Mouse (Mus musculus): ENCODE results near the gene Rwdd3. TPM values are rescaled to one million over a fixed set of nuclear protein-coding genes. Genes with fewer than 3 reads are reported as not detected.

Gene Rwdd3
- polyA plus RNA-seq, 1 experiment = 1.1 TPM

GRCm38 (mm10) chr3:121201012-121201747 lies 29.7 kb upstream of the Rwdd3 start:
- TF ChIP-seq CTCF (IDR thresholded peaks at IDR 0.05; ENCODE audit: extremely low read depth, insufficient read depth, insufficient read length, insufficient replicate concordance) (no peak), POLR2A (IDR thresholded peaks at IDR 0.05; ENCODE audit: low read depth, low read length) (no peak)
- H3K27ac ChIP-seq (ENCODE audit: insufficient read depth, low read length) = no peak overlapping the region
- 21% methylated on average over 11 of the region's 11 CpGs for WGBS

GRCm38 (mm10) chr3:121189199-121189598 lies 17.7 kb upstream of the Rwdd3 start:
- TF ChIP-seq CTCF (IDR thresholded peaks at IDR 0.05; ENCODE audit: extremely low read depth, insufficient read depth, insufficient read length, insufficient replicate concordance) (no peak), POLR2A (IDR thresholded peaks at IDR 0.05; ENCODE audit: low read depth, low read length) (no peak)
- Histone ChIP-seq H3K4me3 (ENCODE audit: extremely low read depth, insufficient read depth, insufficient read length) (no peak overlapping the region), H3K4me1 (ENCODE audit: control insufficient read depth, insufficient read depth, insufficient read length) (no peaks in the 10 kb centered on the region)

More at GRCm38 (mm10) chr3:121201012-121201747, 29.7 kb upstream of the Rwdd3 start:
- H3K27me3 ChIP-seq (ENCODE audit: control insufficient read depth, insufficient read depth, low read length) = no peaks in the 10 kb centered on the region
- no peaks in the 10 kb centered on the region for H3K4me1 ChIP-seq (ENCODE audit: control insufficient read depth, insufficient read depth, insufficient read length)
- no peak for DNase-seq (ENCODE audit: low read depth in 1 of 2, low spot score in 2 of 2)
- H3K36me3 ChIP-seq (ENCODE audit: control insufficient read depth, insufficient read depth, low read length) = no peaks in the 10 kb centered on the region
- H3K4me3 ChIP-seq (ENCODE audit: extremely low read depth, insufficient read depth, insufficient read length) = no peak overlapping the region

GRCm38 (mm10) chr3:121187510-121187909 lies 16.0 kb upstream of the Rwdd3 start:
- Histone ChIP-seq H3K27ac (ENCODE audit: insufficient read depth, low read length) (no peak overlapping the region), H3K27me3 (ENCODE audit: control insufficient read depth, insufficient read depth, low read length) (no peaks in the 10 kb centered on the region), H3K4me3 (ENCODE audit: extremely low read depth, insufficient read depth, insufficient read length) (no peak overlapping the region), H3K4me1 (ENCODE audit: control insufficient read depth, insufficient read depth, insufficient read length) (no peaks in the 10 kb centered on the region), H3K36me3 (ENCODE audit: control insufficient read depth, insufficient read depth, low read length) (no peaks in the 10 kb centered on the region)
- TF ChIP-seq POLR2A (IDR thresholded peaks at IDR 0.05; ENCODE audit: low read depth, low read length) (no peak), CTCF (IDR thresholded peaks at IDR 0.05; ENCODE audit: extremely low read depth, insufficient read depth, insufficient read length, insufficient replicate concordance) (no peak)
- WGBS = 89% methylated on average over 7 of the region's 7 CpGs
- DNase-seq (ENCODE audit: low read depth in 1 of 2, low spot score in 2 of 2) = no peak

More at GRCm38 (mm10) chr3:121189199-121189598, 17.7 kb upstream of the Rwdd3 start:
- Histone ChIP-seq H3K27me3 (ENCODE audit: control insufficient read depth, insufficient read depth, low read length) (no peaks in the 10 kb centered on the region), H3K36me3 (ENCODE audit: control insufficient read depth, insufficient read depth, low read length) (no peaks in the 10 kb centered on the region), H3K27ac (ENCODE audit: insufficient read depth, low read length) (no peak overlapping the region)
- no peak for DNase-seq (ENCODE audit: low read depth in 1 of 2, low spot score in 2 of 2)
- 86% methylated on average over 2 of the region's 2 CpGs for WGBS

GRCm38 (mm10) chr3:121186925-121187324 lies 15.4 kb upstream of the Rwdd3 start:
- no peak for DNase-seq (ENCODE audit: low read depth in 1 of 2, low spot score in 2 of 2)
- H3K4me3 ChIP-seq (ENCODE audit: extremely low read depth, insufficient read depth, insufficient read length) = no peak overlapping the region
- H3K27me3 ChIP-seq (ENCODE audit: control insufficient read depth, insufficient read depth, low read length) = no peaks in the 10 kb centered on the region
- WGBS = 92% methylated on average over 3 of the region's 3 CpGs
- TF ChIP-seq CTCF (IDR thresholded peaks at IDR 0.05; ENCODE audit: extremely low read depth, insufficient read depth, insufficient read length, insufficient replicate concordance) = no peak
- no peak for TF ChIP-seq POLR2A (IDR thresholded peaks at IDR 0.05; ENCODE audit: low read depth, low read length)
- H3K36me3 ChIP-seq (ENCODE audit: control insufficient read depth, insufficient read depth, low read length) = no peaks in the 10 kb centered on the region
- no peaks in the 10 kb centered on the region for H3K4me1 ChIP-seq (ENCODE audit: control insufficient read depth, insufficient read depth, insufficient read length)
- no peak overlapping the region for H3K27ac ChIP-seq (ENCODE audit: insufficient read depth, low read length)

GRCm38 (mm10) chr3:121185197-121185596 lies 13.7 kb upstream of the Rwdd3 start:
- no peaks in the 10 kb centered on the region for H3K27me3 ChIP-seq (ENCODE audit: control insufficient read depth, insufficient read depth, low read length)
- no peak for DNase-seq (ENCODE audit: low read depth in 1 of 2, low spot score in 2 of 2)
- 67% methylated on average over 3 of the region's 3 CpGs for WGBS
- no peaks in the 10 kb centered on the region for H3K36me3 ChIP-seq (ENCODE audit: control insufficient read depth, insufficient read depth, low read length)
- no peak overlapping the region for H3K27ac ChIP-seq (ENCODE audit: insufficient read depth, low read length)
- TF ChIP-seq CTCF (IDR thresholded peaks at IDR 0.05; ENCODE audit: extremely low read depth, insufficient read depth, insufficient read length, insufficient replicate concordance) = no peak
- no peaks in the 10 kb centered on the region for H3K4me1 ChIP-seq (ENCODE audit: control insufficient read depth, insufficient read depth, insufficient read length)
- H3K4me3 ChIP-seq (ENCODE audit: extremely low read depth, insufficient read depth, insufficient read length) = no peak overlapping the region

- no peak for TF ChIP-seq CTCF (IDR thresholded peaks at IDR 0.05; ENCODE audit: extremely low read depth, insufficient read depth, insufficient read length, insufficient replicate concordance)
- no peak for TF ChIP-seq POLR2A (IDR thresholded peaks at IDR 0.05; ENCODE audit: low read depth, low read length)
- no peak for DNase-seq (ENCODE audit: low read depth in 1 of 2, low spot score in 2 of 2)
- no peaks in the 10 kb centered on the region for H3K4me1 ChIP-seq (ENCODE audit: control insufficient read depth, insufficient read depth, insufficient read length)
- 89% methylated on average over 1 of the region's 1 CpGs for WGBS
- no peaks in the 10 kb centered on the region for H3K36me3 ChIP-seq (ENCODE audit: control insufficient read depth, insufficient read depth, low read length)
- H3K27me3 ChIP-seq (ENCODE audit: control insufficient read depth, insufficient read depth, low read length) = no peaks in the 10 kb centered on the region
- H3K27ac ChIP-seq (ENCODE audit: insufficient read depth, low read length) = no peak overlapping the region
- no peak overlapping the region for H3K4me3 ChIP-seq (ENCODE audit: extremely low read depth, insufficient read depth, insufficient read length)
These were observed 4.5 kb upstream of the Rwdd3 start for GRCm38 (mm10) chr3:121176011-121176410.

- TF ChIP-seq CTCF (IDR thresholded peaks at IDR 0.05; ENCODE audit: extremely low read depth, insufficient read depth, insufficient read length, insufficient replicate concordance) = no peak
- no peak for TF ChIP-seq POLR2A (IDR thresholded peaks at IDR 0.05; ENCODE audit: low read depth, low read length)
- Histone ChIP-seq H3K27me3 (ENCODE audit: control insufficient read depth, insufficient read depth, low read length) (no peaks in the 10 kb centered on the region), H3K27ac (ENCODE audit: insufficient read depth, low read length) (no peak overlapping the region), H3K4me1 (ENCODE audit: control insufficient read depth, insufficient read depth, insufficient read length) (no peaks in the 10 kb centered on the region), H3K36me3 (ENCODE audit: control insufficient read depth, insufficient read depth, low read length) (no peaks in the 10 kb centered on the region), H3K4me3 (ENCODE audit: extremely low read depth, insufficient read depth, insufficient read length) (no peak overlapping the region)
- DNase-seq (ENCODE audit: low read depth in 1 of 2, low spot score in 2 of 2) = no peak
- WGBS = 68% methylated on average over 9 of the region's 9 CpGs
These were observed 2.9 kb upstream of the Rwdd3 start for GRCm38 (mm10) chr3:121174248-121174945.

All from spleen, adult 2 months (tissue).